Mouse (Mus musculus) gastrocnemius, adult 8-10 months (tissue): ENCODE data around the gene Dnal1. TPM values are rescaled to one million over a fixed set of nuclear protein-coding genes. Genes with fewer than 3 reads are reported as not detected.
"Not testable (repeated sequence)": the region's sequence is repeated elsewhere in the genome, so short reads cannot be mapped to it uniquely, and the experiment has no call there.

Source experiments
- DNase-seq, 2 experiments: peaks; one replicate each; pipeline ENCODE4 v3.0.0; 2022; ENCODE audit warnings: low spot score in 2 of 2
- total RNA-seq, 4 experiments: library from RNA; stranded (reverse); gene quantifications; 2 replicates each; pipeline ENCODE4 v1.2.4; 2022

Dnal1 gene
- 1 to 10 TPM; 6.0 to 8.3 (median 6.9) TPM for total RNA-seq

- peak; percentile 74 to 84 for DNase-seq
These were observed at the start of gene Dnal1 for GRCm38 (mm10) chr12:84114153-84114994. Gene Dnal1 (plus strand): TSS chr12:84114366.

- no peak for DNase-seq
These were observed 49.5 kb upstream of the Dnal1 start for GRCm38 (mm10) chr12:84064621-84065020.

GRCm38 (mm10) chr12:84067752-84068151 lies 46.4 kb upstream of the Dnal1 start:
- no peak for DNase-seq

GRCm38 (mm10) chr12:84068296-84068695 lies 45.9 kb upstream of the Dnal1 start:
- no peak for DNase-seq

GRCm38 (mm10) chr12:84068986-84069385 lies 45.2 kb upstream of the Dnal1 start, which contains the start of gene Acot5:
Gene Acot5 (plus strand): TSS chr12:84069325.
- no peak for DNase-seq

GRCm38 (mm10) chr12:84069582-84069981 lies 44.6 kb upstream of the Dnal1 start:
- peak in 1 of 2 experiments; percentile 7 for DNase-seq

GRCm38 (mm10) chr12:84071696-84072095 lies 42.5 kb upstream of the Dnal1 start:
- DNase-seq, result no peak

- DNase-seq, result no peak
These were observed 36.7 kb upstream of the Dnal1 start for GRCm38 (mm10) chr12:84077371-84077990.

GRCm38 (mm10) chr12:84083842-84084241 lies 30.3 kb upstream of the Dnal1 start:
- no peak for DNase-seq

GRCm38 (mm10) chr12:84084581-84084980 lies 29.6 kb upstream of the Dnal1 start:
- DNase-seq, result no peak

GRCm38 (mm10) chr12:84094666-84095065 lies 19.5 kb upstream of the Dnal1 start:
- DNase-seq, result not testable (repeated sequence)

GRCm38 (mm10) chr12:84099605-84100004 lies 14.6 kb upstream of the Dnal1 start:
- DNase-seq, result no peak

GRCm38 (mm10) chr12:84100071-84100470 lies 14.1 kb upstream of the Dnal1 start:
- DNase-seq, result no peak

GRCm38 (mm10) chr12:84100604-84101492 lies 13.3 kb upstream of the Dnal1 start, which contains the start of gene Acot6:
Gene Acot6 (plus strand): TSS chr12:84100654.
- peak; percentile 7 to 9 for DNase-seq

GRCm38 (mm10) chr12:84101493-84101845 lies 12.7 kb upstream of the Dnal1 start:
- DNase-seq, result no peak

GRCm38 (mm10) chr12:84107012-84107411 lies 7.2 kb upstream of the Dnal1 start:
- no peak for DNase-seq

GRCm38 (mm10) chr12:84107692-84108091 lies 6.5 kb upstream of the Dnal1 start:
- DNase-seq, result no peak

- no peak for DNase-seq
These were observed 4.2 kb upstream of the Dnal1 start for GRCm38 (mm10) chr12:84109924-84110323.

- no peak for DNase-seq
These were observed 3.4 kb upstream of the Dnal1 start for GRCm38 (mm10) chr12:84110814-84111213.

GRCm38 (mm10) chr12:84113676-84114075 lies 490 bp upstream of the Dnal1 start:
- no peak for DNase-seq

GRCm38 (mm10) chr12:84119584-84119983 lies 5.4 kb downstream of the Dnal1 start:
- no peak for DNase-seq

- DNase-seq, result no peak
These were observed 11.7 kb downstream of the Dnal1 start for GRCm38 (mm10) chr12:84125892-84126291.
